Mouse (Mus musculus) limb, embryonic 14.5 days (tissue): ENCODE data around the gene Rps11. TPM values are rescaled to one million over a fixed set of nuclear protein-coding genes. Genes with fewer than 3 reads are reported as not detected.
"Not testable (repeated sequence)": the region's sequence is repeated elsewhere in the genome, so short reads cannot be mapped to it uniquely, and the experiment has no call there.

Source experiments
- ATAC-seq: fragments of 200-750 bp; cut with Nextera tagmentation; 2 replicates; pipeline ENCODE4 v1.8.0; 2017; ENCODE audit warnings: low read depth, moderate number of reproducible peaks, moderate TSS enrichment; ENCODE audit not compliant: low FRiP score
- DNase-seq: peaks from one replicate; pipeline ENCODE4 v3.0.0-alpha.2; 2015; ENCODE audit warnings: low spot score
- H3K27ac ChIP-seq: fragments of 300-500 bp; sonication (generic); replicated peaks from 2 replicates; pipeline ENCODE4 v1.5.1; 2014; ENCODE audit warnings: low read depth, mild to moderate bottlenecking, low read length, moderate library complexity, mixed read lengths
- H3K27me3 ChIP-seq: fragments of 300-500 bp; sonication (generic); 2 replicates; pipeline ENCODE4 v1.6.1; 2014; ENCODE audit warnings: low read length, mixed read lengths; ENCODE audit not compliant: control insufficient read depth, insufficient read depth
- H3K36me3 ChIP-seq: fragments of 300-500 bp; sonication (generic); 2 replicates; pipeline ENCODE4 v1.6.1; 2014; ENCODE audit warnings: mild to moderate bottlenecking, low read length, moderate library complexity, mixed read lengths; ENCODE audit not compliant: control insufficient read depth, insufficient read depth
- H3K4me1 ChIP-seq: fragments of 300-500 bp; sonication (generic); 2 replicates; pipeline ENCODE4 v1.6.1; 2014; ENCODE audit warnings: antibody characterized with exemption, low read length, mixed read lengths; ENCODE audit not compliant: control insufficient read depth, insufficient read depth
- H3K4me2 ChIP-seq: fragments of 300-500 bp; sonication (generic); replicated peaks from 2 replicates; pipeline ENCODE4 v1.6.1; 2014; ENCODE audit warnings: low read depth, mild to moderate bottlenecking, low read length, moderate library complexity; ENCODE audit not compliant: severe bottlenecking
- H3K4me3 ChIP-seq: fragments of 300-500 bp; sonication (generic); replicated peaks from 2 replicates; pipeline ENCODE4 v1.5.1; 2014; ENCODE audit warnings: low read length
- H3K9ac ChIP-seq: fragments of 300-500 bp; sonication (generic); 2 replicates; pipeline ENCODE4 v1.6.1; 2014; ENCODE audit warnings: mild to moderate bottlenecking, low read depth, low read length, moderate library complexity; ENCODE audit not compliant: severe bottlenecking
- H3K9me3 ChIP-seq: fragments of 300-500 bp; sonication (generic); 2 replicates; pipeline ENCODE4 v1.6.1; 2016; ENCODE audit warnings: low read length; ENCODE audit not compliant: control insufficient read depth
- POLR2A ChIP-seq: fragments of 200-500 bp; IDR thresholded peaks from 2 replicates; pipeline ENCODE4 v1.8.0; 2012; ENCODE audit warnings: inconsistent platforms, mild to moderate bottlenecking, moderate library complexity, borderline replicate concordance; ENCODE audit not compliant: insufficient read depth, insufficient read length; ENCODE audit errors: extremely low read depth
- WGBS: fragments of 180-500 bp; shearing (Covaris S2); extraction: QIAGEN DNeasy Blood & Tissue Kit; methylation state at CpG from one replicate; pipeline ENCODE4 v1.1.7; 2014; 5-methylcytosine and 5-hydroxymethylcytosine counted together
- polyA plus RNA-seq, 2 experiments: library from polyadenylated mRNA; depleted of rRNA in 1 of 2; stranded (reverse) in 1 of 2; unstranded in 1 of 2; fragments of >200 nt; fragmentation: Nextera tagmentation in 1 of 2; extraction: Ambion mirVana in 1 of 2; gene quantifications; 2 replicates each; pipeline versions ENCODE4 v1.2.1 to v1.2.3; 2012 to 2014

Gene Rps11
- polyA plus RNA-seq, 2 experiments = 814 to 1,719 TPM

- Histone ChIP-seq H3K9ac (peak within 1 kb of the TSS; percentile 78), H3K4me2 (peak within 1 kb of the TSS; percentile 61), H3K36me3 (peaks cover 16% of the 10 kb centered on the region), H3K27ac (peak within 1 kb of the TSS; percentile 95), H3K9me3 (no peaks in the 10 kb centered on the region), H3K27me3 (no peaks in the 10 kb centered on the region), H3K4me3 (peak within 1 kb of the TSS; percentile 69), H3K4me1 (peaks cover 5% of the 10 kb centered on the region)
- peak; percentile 95 for ATAC-seq
- TF ChIP-seq POLR2A = peak; percentile 98
- WGBS = 6% methylated on average over 58 of the region's 69 CpGs
- peak; percentile 97 for DNase-seq
These were observed 30.1 kb upstream of the Rps11 start, which contains the start of the genes Pih1d1 and Aldh16a1 for GRCm38 (mm10) chr7:45154096-45154992. Gene Pih1d1, plus strand, starts transcription at chr7:45154303. Gene Aldh16a1, minus strand, starts transcription at chr7:45154584.

DNA sequence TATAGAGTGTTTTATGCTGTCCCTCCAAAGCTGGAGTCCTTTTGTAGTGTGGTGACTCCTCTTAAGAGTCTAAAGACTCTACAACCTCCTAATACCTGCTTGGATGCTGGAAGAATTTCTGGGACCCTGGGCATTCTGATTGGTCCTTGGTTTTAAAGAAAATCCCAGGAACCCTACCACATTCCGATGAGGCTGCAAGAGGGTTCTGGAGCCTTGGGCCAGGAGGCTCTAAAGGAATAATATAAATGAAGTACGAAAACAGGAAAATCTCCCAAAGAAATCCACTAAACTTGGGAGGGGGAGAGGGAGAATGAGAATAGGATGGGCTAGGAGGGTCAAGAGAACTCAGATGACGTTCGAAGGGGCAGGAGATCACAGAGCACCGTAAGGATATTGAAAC lies 29.3 kb upstream of the Rps11 start:
- ATAC-seq = no peak

DNA sequence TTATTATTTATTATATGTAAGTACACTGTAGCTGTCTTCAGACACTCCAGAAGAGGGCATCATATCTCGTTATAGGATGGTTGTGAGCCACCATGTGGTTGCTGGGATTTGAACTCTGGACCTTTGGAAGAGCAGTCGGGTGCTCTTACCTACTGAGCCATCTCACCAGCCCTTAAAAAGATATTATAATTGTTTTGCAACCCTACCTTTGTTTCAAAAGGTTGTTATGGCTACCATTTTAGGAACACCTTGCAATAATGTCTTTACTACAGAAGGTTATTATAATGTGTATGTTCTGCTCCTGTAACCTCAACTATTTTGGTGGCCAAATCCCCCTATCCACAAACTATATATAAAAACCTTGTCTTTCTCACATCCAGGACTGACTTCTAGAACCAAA lies 28.8 kb upstream of the Rps11 start:
- H3K4me1 ChIP-seq, DNase-seq, ATAC-seq, H3K9ac ChIP-seq, H3K4me3 ChIP-seq, H3K9me3 ChIP-seq, H3K27me3 ChIP-seq: not testable (repeated sequence)
- peak overlapping the region; percentile 61; the same call in 1 of the 2 replicates for H3K4me2 ChIP-seq
- H3K36me3 ChIP-seq = peaks cover 14% of the 10 kb centered on the region; the same call in 1 of the 2 replicates
- WGBS = 87% methylated on average over 2 of the region's 2 CpGs
- H3K27ac ChIP-seq = 0 out of 2 replicates have a peak overlapping the region, but pooled peaks have one; percentile 95

More for the DNA sequence above, 29.3 kb upstream of the Rps11 start:
- peaks cover 5% of the 10 kb centered on the region for H3K4me1 ChIP-seq
- no peaks in the 10 kb centered on the region for H3K9me3 ChIP-seq
- peak overlapping the region; percentile 95 for H3K27ac ChIP-seq
- H3K4me2 ChIP-seq = peak overlapping the region; percentile 61
- peak overlapping the region; percentile 69 for H3K4me3 ChIP-seq
- no peak for DNase-seq
- H3K36me3 ChIP-seq = peaks cover 14% of the 10 kb centered on the region; the same call in 1 of the 2 replicates
- H3K27me3 ChIP-seq = no peaks in the 10 kb centered on the region
- no peak for TF ChIP-seq POLR2A
- H3K9ac ChIP-seq = peak overlapping the region; percentile 78
- WGBS = 7% methylated on average over 5 of the region's 5 CpGs

DNA sequence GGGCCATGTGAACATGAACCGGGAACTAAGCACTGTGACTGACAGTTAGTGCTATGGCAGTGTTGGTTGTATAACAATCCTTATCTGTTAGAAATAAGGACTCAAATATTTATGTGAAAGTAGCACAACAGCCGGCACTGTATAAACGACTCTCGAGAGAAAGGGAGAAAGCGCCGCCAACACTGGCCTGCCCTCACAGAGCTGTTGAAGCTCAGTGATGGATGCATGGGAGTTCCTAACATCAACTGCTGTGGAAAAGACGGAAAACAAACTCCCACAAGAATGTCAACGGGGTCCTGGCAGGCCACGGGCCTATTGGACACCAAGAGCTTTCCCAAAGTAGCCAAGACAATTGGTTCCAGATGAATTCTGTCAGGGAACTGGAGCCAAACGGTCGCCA lies 27.1 kb upstream of the Rps11 start:
- no peak overlapping the region for H3K4me2 ChIP-seq
- ATAC-seq (no peak), DNase-seq (no peak)

DNA sequence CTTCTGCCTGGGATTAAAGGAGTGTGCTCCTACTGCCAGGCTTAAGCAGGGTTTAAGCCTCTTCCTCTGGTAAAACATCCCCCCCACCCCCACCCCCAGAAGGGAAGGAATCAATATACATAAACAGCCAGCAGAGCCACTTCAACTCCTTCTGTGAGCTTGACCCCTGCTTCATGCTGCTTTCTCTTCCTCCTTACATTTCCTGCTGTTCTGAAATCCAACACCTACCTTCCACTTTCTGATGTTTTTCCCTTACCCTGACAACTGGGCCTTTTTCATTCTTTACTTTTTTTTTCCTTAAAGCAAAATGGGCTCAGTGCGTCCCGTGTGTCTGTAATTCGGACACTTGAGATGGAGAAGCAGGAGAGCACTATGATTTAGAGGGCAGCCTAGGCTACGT lies 26.1 kb upstream of the Rps11 start:
- Histone ChIP-seq H3K27me3 (no peaks in the 10 kb centered on the region), H3K4me2 (no peak overlapping the region), H3K4me1 (peaks cover 5% of the 10 kb centered on the region), H3K36me3 (peaks cover 36% of the 10 kb centered on the region), H3K27ac (no peak overlapping the region), H3K9ac (no peak overlapping the region), H3K9me3 (no peaks in the 10 kb centered on the region), H3K4me3 (no peak overlapping the region)
- no peak for DNase-seq
- no peak for ATAC-seq
- 47% methylated on average over 4 of the region's 4 CpGs for WGBS
- no peak for TF ChIP-seq POLR2A

More for the DNA sequence above, 27.1 kb upstream of the Rps11 start:
- Histone ChIP-seq H3K9me3 (no peaks in the 10 kb centered on the region), H3K4me1 (peaks cover 5% of the 10 kb centered on the region), H3K27ac (no peak overlapping the region), H3K36me3 (peaks cover 27% of the 10 kb centered on the region), H3K9ac (0 out of 2 replicates have a peak overlapping the region, but pooled peaks have one; percentile 9), H3K4me3 (no peak overlapping the region), H3K27me3 (no peaks in the 10 kb centered on the region)
- no peak for TF ChIP-seq POLR2A
- 31% methylated on average over 11 of the region's 11 CpGs for WGBS
